Mouse (Mus musculus): Measurements from ENCODE around the gene Hnrnpa2b1. TPM values are rescaled to one million over a fixed set of nuclear protein-coding genes. Genes with fewer than 3 reads are reported as not detected.
A peak's percentile ranks its signal among the peaks of the same experiment; 100 is the strongest.
"Not testable (repeated sequence)": the region's sequence is repeated elsewhere in the genome, so short reads cannot be mapped to it uniquely, and the experiment has no call there.

Gene Hnrnpa2b1
- polyA plus RNA-seq, 1 experiment from 2014 or later: 701 TPM

DNA sequence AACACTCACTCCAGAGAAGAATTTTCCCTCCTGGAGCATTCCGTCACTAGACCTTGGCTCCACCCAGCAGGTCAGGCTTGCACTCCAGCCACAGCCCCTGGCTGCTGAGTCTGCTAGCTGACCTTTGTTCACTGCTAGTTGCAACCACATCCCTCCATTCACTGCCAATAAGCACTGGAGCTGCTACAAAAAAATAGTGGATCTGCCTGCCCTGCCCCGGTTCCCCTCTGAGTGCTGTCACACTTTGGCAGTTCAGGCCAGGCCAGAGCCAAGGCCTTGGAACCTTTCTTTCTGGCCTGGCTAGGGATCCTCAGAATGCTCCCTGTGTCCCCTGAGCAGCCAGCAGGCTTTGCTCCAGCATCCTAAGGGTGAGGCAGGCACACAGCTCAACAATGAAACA is 20.1 kb upstream of the Hnrnpa2b1 start:
- H3K9ac ChIP-seq: no peak overlapping the region
- H3K4me3 ChIP-seq (replicated peaks; ENCODE audit: low read length): no peak overlapping the region
- no peak overlapping the region for H3K4me2 ChIP-seq (replicated peaks)
- no peaks in the 10 kb centered on the region for H3K27me3 ChIP-seq (ENCODE audit: control insufficient read depth, insufficient read depth, low read length)
- DNase-seq (ENCODE audit: low spot score) (no peak), ATAC-seq (ENCODE audit: low FRiP score) (no peak)
- 60% methylated on average over 2 of the region's 2 CpGs for WGBS
- H3K9me3 ChIP-seq (ENCODE audit: control insufficient read depth, low read length): no peaks in the 10 kb centered on the region
- no peak overlapping the region for H3K27ac ChIP-seq
- H3K4me1 ChIP-seq (replicated peaks; ENCODE audit: control insufficient read depth, insufficient read depth, low read length): no peaks in the 10 kb centered on the region
- H3K36me3 ChIP-seq (replicated peaks; ENCODE audit: control insufficient read depth, insufficient read depth): 0 out of 2 replicates have a peak, but pooled peaks cover under 1% of the 10 kb centered on the region

DNA sequence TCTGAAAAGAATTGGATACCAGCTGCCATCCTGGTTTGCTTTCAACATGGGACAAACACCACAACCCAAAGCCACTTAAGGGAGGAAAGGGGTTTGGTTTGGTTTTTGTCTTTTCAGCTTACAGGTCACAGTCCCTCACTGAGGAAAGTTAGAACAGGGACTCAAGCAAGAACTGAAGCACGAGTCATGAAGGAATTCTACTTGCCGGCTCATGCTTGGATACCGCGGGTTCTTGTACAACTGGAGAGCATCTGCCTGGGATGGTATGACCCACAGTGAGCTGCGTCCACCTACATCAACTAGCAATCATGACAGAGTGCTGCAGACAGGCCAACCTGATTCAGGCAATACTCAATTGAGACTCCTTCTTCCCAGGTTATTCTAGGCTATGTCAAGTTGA is 17.0 kb upstream of the Hnrnpa2b1 start:
- H3K9me3 ChIP-seq (ENCODE audit: control insufficient read depth, low read length): no peaks in the 10 kb centered on the region
- H3K27me3 ChIP-seq (ENCODE audit: control insufficient read depth, insufficient read depth, low read length): no peaks in the 10 kb centered on the region
- H3K9ac ChIP-seq: no peak overlapping the region
- H3K36me3 ChIP-seq (replicated peaks; ENCODE audit: control insufficient read depth, insufficient read depth): peaks cover 19% of the 10 kb centered on the region
- no peak overlapping the region for H3K4me2 ChIP-seq (replicated peaks)
- H3K27ac ChIP-seq: no peak overlapping the region
- no peak for ATAC-seq (ENCODE audit: low FRiP score)
- WGBS: 87% methylated on average over 5 of the region's 5 CpGs
- no peaks in the 10 kb centered on the region for H3K4me1 ChIP-seq (replicated peaks; ENCODE audit: control insufficient read depth, insufficient read depth, low read length)
- DNase-seq (ENCODE audit: low spot score): no peak
- H3K4me3 ChIP-seq (replicated peaks; ENCODE audit: low read length): no peak overlapping the region

- no peak for DNase-seq (ENCODE audit: low spot score)
- no peak for ATAC-seq (ENCODE audit: low FRiP score)
- Histone ChIP-seq H3K9ac (no peak overlapping the region), H3K4me2 (replicated peaks) (no peak overlapping the region), H3K4me1 (replicated peaks; ENCODE audit: control insufficient read depth, insufficient read depth, low read length) (no peaks in the 10 kb centered on the region), H3K27ac (no peak overlapping the region), H3K27me3 (ENCODE audit: control insufficient read depth, insufficient read depth, low read length) (no peaks in the 10 kb centered on the region), H3K4me3 (replicated peaks; ENCODE audit: low read length) (no peak overlapping the region), H3K36me3 (replicated peaks; ENCODE audit: control insufficient read depth, insufficient read depth) (peaks cover 25% of the 10 kb centered on the region), H3K9me3 (ENCODE audit: control insufficient read depth, low read length) (no peaks in the 10 kb centered on the region)
- 77% methylated on average over 7 of the region's 7 CpGs for WGBS
Observed at GRCm38 (mm10) chr6:51486076-51486710, 16.5 kb upstream of the Hnrnpa2b1 start.

- H3K4me2 ChIP-seq (replicated peaks): no peak overlapping the region
- WGBS: 69% methylated on average over 2 of the region's 2 CpGs
- no peak overlapping the region for H3K9ac ChIP-seq
- no peaks in the 10 kb centered on the region for H3K4me1 ChIP-seq (replicated peaks; ENCODE audit: control insufficient read depth, insufficient read depth, low read length)
- ATAC-seq (ENCODE audit: low FRiP score) (no peak), DNase-seq (ENCODE audit: low spot score) (no peak)
- H3K9me3 ChIP-seq (ENCODE audit: control insufficient read depth, low read length): no peaks in the 10 kb centered on the region
- no peaks in the 10 kb centered on the region for H3K27me3 ChIP-seq (ENCODE audit: control insufficient read depth, insufficient read depth, low read length)
- H3K4me3 ChIP-seq (replicated peaks; ENCODE audit: low read length): no peak overlapping the region
- peaks cover 30% of the 10 kb centered on the region for H3K36me3 ChIP-seq (replicated peaks; ENCODE audit: control insufficient read depth, insufficient read depth)
- no peak overlapping the region for H3K27ac ChIP-seq
Observed at GRCm38 (mm10) chr6:51485646-51486045, 16.0 kb upstream of the Hnrnpa2b1 start.

DNA sequence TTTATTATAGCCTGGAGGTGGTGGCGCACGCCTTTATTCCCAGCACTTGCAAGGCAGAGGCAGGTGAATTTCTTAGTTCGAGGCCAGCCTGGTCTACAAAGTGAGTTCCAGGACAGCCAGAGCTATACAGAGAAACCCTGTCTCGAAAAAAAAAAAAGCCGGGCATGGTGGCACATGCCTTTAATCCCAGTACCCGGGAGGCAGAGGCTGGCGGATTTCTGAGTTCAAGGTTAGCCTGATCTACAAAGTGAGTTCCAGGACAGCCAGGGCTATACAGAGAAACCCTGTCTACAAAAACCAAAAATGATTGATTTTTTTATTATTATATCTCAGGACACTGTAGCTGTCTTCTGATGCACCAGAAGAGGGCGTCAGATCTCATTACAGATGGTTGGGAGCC is 14.9 kb upstream of the Hnrnpa2b1 start:
- H3K36me3 ChIP-seq (replicated peaks; ENCODE audit: control insufficient read depth, insufficient read depth): peaks cover 41% of the 10 kb centered on the region
- not testable (repeated sequence) for DNase-seq (ENCODE audit: low spot score); H3K27ac ChIP-seq; H3K27me3 ChIP-seq (ENCODE audit: control insufficient read depth, insufficient read depth, low read length); ATAC-seq (ENCODE audit: low FRiP score); H3K9ac ChIP-seq; H3K9me3 ChIP-seq (ENCODE audit: control insufficient read depth, low read length); H3K4me3 ChIP-seq (replicated peaks; ENCODE audit: low read length); H3K4me2 ChIP-seq (replicated peaks); H3K4me1 ChIP-seq (replicated peaks; ENCODE audit: control insufficient read depth, insufficient read depth, low read length)
- WGBS: 91% methylated on average over 8 of the region's 8 CpGs

GRCm38 (mm10) chr6:51483861-51484260 is 14.2 kb upstream of the Hnrnpa2b1 start:
- H3K9me3 ChIP-seq (ENCODE audit: control insufficient read depth, low read length): no peaks in the 10 kb centered on the region
- no peak overlapping the region for H3K9ac ChIP-seq
- H3K4me1 ChIP-seq (replicated peaks; ENCODE audit: control insufficient read depth, insufficient read depth, low read length): no peaks in the 10 kb centered on the region
- H3K4me3 ChIP-seq (replicated peaks; ENCODE audit: low read length): no peak overlapping the region
- H3K27me3 ChIP-seq (ENCODE audit: control insufficient read depth, insufficient read depth, low read length): no peaks in the 10 kb centered on the region
- H3K4me2 ChIP-seq (replicated peaks): no peak overlapping the region
- no peak for DNase-seq (ENCODE audit: low spot score)
- no peak for ATAC-seq (ENCODE audit: low FRiP score)
- peaks cover 48% of the 10 kb centered on the region for H3K36me3 ChIP-seq (replicated peaks; ENCODE audit: control insufficient read depth, insufficient read depth)
- H3K27ac ChIP-seq: no peak overlapping the region
- WGBS: 92% methylated on average over 3 of the region's 3 CpGs

DNA sequence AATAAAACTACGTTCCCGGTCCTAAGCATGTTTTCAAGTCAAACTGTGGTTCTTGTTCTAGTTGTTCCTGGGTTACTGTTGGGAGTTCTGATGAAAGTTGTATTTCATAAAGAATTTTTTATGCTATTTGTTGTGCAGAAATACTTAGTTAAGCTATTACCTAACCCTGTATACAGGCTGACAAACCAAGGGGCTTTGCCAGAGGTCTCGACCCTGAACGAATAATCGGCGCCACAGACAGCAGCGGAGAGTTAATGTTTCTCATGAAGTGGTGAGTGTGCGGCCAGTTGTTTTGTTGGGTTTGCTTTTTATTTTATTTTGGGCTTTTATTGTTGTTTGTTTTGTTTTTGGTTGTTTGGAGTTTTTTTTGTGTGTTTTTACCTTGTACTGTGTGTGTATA is 11.9 kb upstream of the Hnrnpa2b1 start:
- H3K27ac ChIP-seq: no peak overlapping the region
- no peak overlapping the region for H3K4me3 ChIP-seq (replicated peaks; ENCODE audit: low read length)
- H3K4me2 ChIP-seq (replicated peaks): no peak overlapping the region
- no peak for ATAC-seq (ENCODE audit: low FRiP score)
- no peaks in the 10 kb centered on the region for H3K27me3 ChIP-seq (ENCODE audit: control insufficient read depth, insufficient read depth, low read length)
- no peaks in the 10 kb centered on the region for H3K9me3 ChIP-seq (ENCODE audit: control insufficient read depth, low read length)
- no peak for DNase-seq (ENCODE audit: low spot score)
- peaks cover 67% of the 10 kb centered on the region for H3K36me3 ChIP-seq (replicated peaks; ENCODE audit: control insufficient read depth, insufficient read depth)
- 93% methylated on average over 8 of the region's 8 CpGs for WGBS
- no peaks in the 10 kb centered on the region for H3K4me1 ChIP-seq (replicated peaks; ENCODE audit: control insufficient read depth, insufficient read depth, low read length)
- no peak overlapping the region for H3K9ac ChIP-seq

GRCm38 (mm10) chr6:51479136-51479731 is 9.5 kb upstream of the Hnrnpa2b1 start:
- WGBS: 97% methylated on average over 4 of the region's 4 CpGs
- Histone ChIP-seq H3K9me3 (ENCODE audit: control insufficient read depth, low read length) (no peaks in the 10 kb centered on the region), H3K27me3 (ENCODE audit: control insufficient read depth, insufficient read depth, low read length) (no peaks in the 10 kb centered on the region), H3K27ac (no peak overlapping the region), H3K9ac (no peak overlapping the region), H3K4me2 (replicated peaks) (no peak overlapping the region), H3K4me1 (replicated peaks; ENCODE audit: control insufficient read depth, insufficient read depth, low read length) (no peaks in the 10 kb centered on the region), H3K4me3 (replicated peaks; ENCODE audit: low read length) (no peak overlapping the region), H3K36me3 (replicated peaks; ENCODE audit: control insufficient read depth, insufficient read depth) (peaks cover 81% of the 10 kb centered on the region)
- ATAC-seq (ENCODE audit: low FRiP score) (no peak), DNase-seq (ENCODE audit: low spot score) (no peak)

GRCm38 (mm10) chr6:51472213-51472612 is 2.5 kb upstream of the Hnrnpa2b1 start:
- H3K27me3 ChIP-seq (ENCODE audit: control insufficient read depth, insufficient read depth, low read length): no peaks in the 10 kb centered on the region
- peak overlapping the region; percentile 100 for H3K9ac ChIP-seq
- no peak for ATAC-seq (ENCODE audit: low FRiP score)
- H3K4me1 ChIP-seq (replicated peaks; ENCODE audit: control insufficient read depth, insufficient read depth, low read length): peaks cover 26% of the 10 kb centered on the region
- peak overlapping the region; percentile 60 for H3K4me2 ChIP-seq (replicated peaks)
- DNase-seq (ENCODE audit: low spot score): no peak
- H3K4me3 ChIP-seq (replicated peaks; ENCODE audit: low read length): peak overlapping the region; percentile 85
- H3K36me3 ChIP-seq (replicated peaks; ENCODE audit: control insufficient read depth, insufficient read depth): peaks cover 44% of the 10 kb centered on the region
- no peaks in the 10 kb centered on the region for H3K9me3 ChIP-seq (ENCODE audit: control insufficient read depth, low read length)
- peak overlapping the region; percentile 100 for H3K27ac ChIP-seq
- 39% methylated on average over 4 of the region's 4 CpGs for WGBS
